Mouse (Mus musculus) hindbrain, embryonic 16.5 days (tissue): ENCODE data around the gene Apex1. TPM values are rescaled to one million over a fixed set of nuclear protein-coding genes. Genes with fewer than 3 reads are reported as not detected.
"Not testable (repeated sequence)": the region's sequence is repeated elsewhere in the genome, so short reads cannot be mapped to it uniquely, and the experiment has no call there.

Source experiments
- ATAC-seq: fragments of 200-750 bp; cut with Nextera tagmentation; 2 replicates; pipeline ENCODE4 v1.8.0; 2017; ENCODE audit warnings: moderate TSS enrichment, moderate library complexity
- H3K27ac ChIP-seq: fragments of 300-500 bp; sonication (generic); 2 replicates; pipeline ENCODE4 v1.5.1; 2014; ENCODE audit warnings: low read depth, mild to moderate bottlenecking, control low read depth, low read length, moderate library complexity
- H3K27me3 ChIP-seq: fragments of 300-500 bp; sonication (generic); replicated peaks from 2 replicates; pipeline ENCODE4 v1.6.1; 2014; ENCODE audit warnings: low read length; ENCODE audit not compliant: control insufficient read depth, insufficient read depth
- H3K36me3 ChIP-seq: fragments of 300-500 bp; sonication (generic); 2 replicates; pipeline ENCODE4 v1.6.1; 2014; ENCODE audit warnings: mild to moderate bottlenecking, low read length, moderate library complexity, mixed read lengths; ENCODE audit not compliant: control insufficient read depth, insufficient read depth
- H3K4me1 ChIP-seq: fragments of 300-500 bp; sonication (generic); 2 replicates; pipeline ENCODE4 v1.6.1; 2014; ENCODE audit warnings: low read depth, low read length; ENCODE audit not compliant: control insufficient read depth, insufficient read depth
- H3K4me2 ChIP-seq: fragments of 300-500 bp; sonication (generic); 2 replicates; pipeline ENCODE4 v1.6.1; 2014; ENCODE audit warnings: mild to moderate bottlenecking, low read length, control low read depth, moderate library complexity
- H3K4me3 ChIP-seq: fragments of 300-500 bp; sonication (generic); 2 replicates; pipeline ENCODE4 v1.5.1; 2014; ENCODE audit warnings: mild to moderate bottlenecking, low read length, control low read depth, moderate library complexity
- H3K9ac ChIP-seq: fragments of 300-500 bp; sonication (generic); 2 replicates; pipeline ENCODE4 v1.6.1; 2014; ENCODE audit warnings: low read depth, mild to moderate bottlenecking, control low read depth, low read length, moderate library complexity
- H3K9me3 ChIP-seq: fragments of 300-500 bp; sonication (generic); 2 replicates; pipeline ENCODE4 v1.6.1; 2014; ENCODE audit warnings: mild to moderate bottlenecking, low read length, moderate library complexity; ENCODE audit not compliant: control insufficient read depth
- WGBS: fragments of 180-500 bp; shearing (Covaris S2); extraction: QIAGEN DNeasy Blood & Tissue Kit; methylation state at CpG from one replicate; pipeline ENCODE4 v1.1.7; 2014; 5-methylcytosine and 5-hydroxymethylcytosine counted together
- polyA plus RNA-seq: library from polyadenylated mRNA; unstranded; fragments of >200 nt; fragmentation: Nextera tagmentation; extraction: Ambion mirVana; gene quantifications from 2 replicates; pipeline ENCODE4 v1.2.1, GENCODE M21; 2015

The Apex1 gene
- polyA plus RNA-seq, 1 experiment from 2014 or later: 158 TPM

DNA sequence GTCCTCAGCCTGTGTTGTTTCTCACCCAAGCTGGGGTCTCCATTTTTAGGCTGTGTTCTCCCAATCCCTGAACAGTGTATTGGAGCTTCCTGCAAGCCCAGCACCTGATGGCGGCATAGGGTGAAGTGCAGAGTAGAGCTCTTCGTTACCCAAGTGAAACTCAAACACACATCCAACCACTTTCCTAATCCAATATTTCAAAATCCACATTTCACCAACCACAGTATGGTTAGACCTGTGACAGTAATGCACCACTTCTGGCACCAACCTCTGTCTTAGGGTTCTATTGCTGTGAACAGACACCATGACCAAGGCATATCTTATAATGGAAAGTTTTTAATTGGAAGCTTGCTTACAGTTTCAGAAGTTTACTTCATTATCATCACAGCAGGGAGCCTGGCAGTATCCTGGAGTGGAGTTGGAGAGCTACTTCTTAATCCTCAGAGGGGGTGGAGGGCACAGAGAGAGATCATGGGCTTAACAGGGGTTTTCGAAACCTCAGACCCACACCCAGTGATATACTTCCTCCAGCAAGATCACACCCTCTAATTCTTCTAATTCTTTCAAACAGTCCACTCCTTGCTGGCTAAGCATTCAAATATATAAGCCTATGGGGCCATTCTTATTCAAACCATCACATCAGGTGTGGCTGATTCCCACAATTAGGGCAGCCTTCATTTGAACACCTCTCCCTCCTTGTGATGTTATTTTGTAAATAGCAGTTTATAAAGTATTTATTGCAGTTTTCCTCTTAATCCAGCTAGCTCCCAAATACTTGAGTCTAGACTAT, 13.5 kb downstream of the Apex1 start:
- Histone ChIP-seq H3K4me3 (no peak overlapping the region), H3K9me3 (no peaks in the 10 kb centered on the region), H3K4me2 (no peak overlapping the region), H3K27ac (no peak overlapping the region), H3K36me3 (no peaks in the 10 kb centered on the region), H3K9ac (no peak overlapping the region), H3K27me3 (no peaks in the 10 kb centered on the region), H3K4me1 (no peaks in the 10 kb centered on the region)
- ATAC-seq: no peak
- WGBS: 93% methylated on average over 3 of the region's 3 CpGs

DNA sequence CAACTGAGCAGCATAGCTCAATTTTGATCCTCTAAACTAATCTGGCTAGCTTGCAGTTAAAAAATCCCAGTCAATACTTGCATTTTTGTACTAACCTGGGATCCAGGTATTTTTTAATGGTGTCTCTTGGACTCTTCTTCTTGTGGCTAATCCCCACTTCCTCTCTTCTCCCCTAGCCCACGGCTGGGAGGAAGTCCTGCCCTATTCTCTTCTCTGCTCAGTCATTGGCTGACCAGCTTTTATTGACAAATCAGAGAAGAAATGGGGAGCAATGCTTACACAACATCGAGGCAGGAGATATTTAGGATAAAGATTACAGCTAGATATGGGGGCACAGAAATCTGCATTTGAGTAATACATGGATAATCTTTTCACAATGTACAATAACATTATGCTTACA, 14.2 kb downstream of the Apex1 start:
- Histone ChIP-seq H3K27ac (no peak overlapping the region), H3K4me1 (no peaks in the 10 kb centered on the region), H3K4me3 (no peak overlapping the region), H3K36me3 (no peaks in the 10 kb centered on the region), H3K9ac (no peak overlapping the region), H3K4me2 (no peak overlapping the region), H3K9me3 (no peaks in the 10 kb centered on the region), H3K27me3 (no peaks in the 10 kb centered on the region)
- WGBS: 52% methylated on average over 2 of the region's 2 CpGs
- no peak for ATAC-seq

GRCm38 (mm10) chr14:50943932-50944667, 19.3 kb downstream of the Apex1 start, which contains the start of gene Gm49342:
TSS of gene Gm49342 (plus strand) at chr14:50944517.
- Histone ChIP-seq H3K36me3 (no peaks in the 10 kb centered on the region), H3K4me2 (peak within 1 kb of the TSS; percentile 59)
- peak; percentile 99 for ATAC-seq

GRCm38 (mm10) chr14:50944668-50945033, 19.9 kb downstream of the Apex1 start:
- H3K4me2 ChIP-seq: peak overlapping the region; percentile 59
- not testable (repeated sequence) for H3K27me3 ChIP-seq, H3K9me3 ChIP-seq, H3K4me1 ChIP-seq, H3K36me3 ChIP-seq
- peak; percentile 97 for ATAC-seq
- 0% methylated on average over 15 of the region's 15 CpGs for WGBS
- peak overlapping the region; percentile 61 for H3K9ac ChIP-seq
- H3K27ac ChIP-seq: peak overlapping the region; percentile 79
- H3K4me3 ChIP-seq: peak overlapping the region; percentile 48

More at GRCm38 (mm10) chr14:50943932-50944667, 19.3 kb downstream of the Apex1 start, which contains the start of gene Gm49342:
- 16% methylated on average over 31 of the region's 31 CpGs for WGBS
- Histone ChIP-seq H3K4me3 (peak within 1 kb of the TSS; percentile 48), H3K27ac (peak within 1 kb of the TSS; percentile 79), H3K27me3 (no peaks in the 10 kb centered on the region), H3K9ac (peak within 1 kb of the TSS; percentile 61), H3K4me1 (no peaks in the 10 kb centered on the region), H3K9me3 (no peaks in the 10 kb centered on the region)

DNA sequence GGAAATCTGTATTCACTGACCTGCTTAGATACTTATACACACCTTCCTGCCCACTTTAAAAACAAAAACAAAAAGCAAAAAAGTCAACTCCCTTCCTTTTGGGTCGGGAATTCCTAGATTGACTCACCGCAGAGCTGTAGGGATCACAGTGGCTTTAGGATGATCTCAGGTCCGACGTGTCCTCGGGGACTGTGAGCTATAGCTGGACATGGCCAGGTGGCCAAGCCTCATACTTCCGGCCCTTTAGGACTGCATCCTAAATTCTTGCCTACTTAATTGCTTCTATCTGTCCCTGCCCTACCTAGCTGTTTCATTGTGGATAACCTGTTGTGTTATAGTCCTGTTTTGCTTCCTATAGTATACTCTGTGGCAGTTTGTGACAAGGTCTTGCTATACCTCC, 20.3 kb downstream of the Apex1 start:
- Histone ChIP-seq H3K4me2 (peak overlapping the region; percentile 59), H3K4me3 (peak overlapping the region; percentile 48), H3K27ac (peak overlapping the region; percentile 79), H3K9ac (peak overlapping the region; percentile 61)
- H3K27me3 ChIP-seq, H3K36me3 ChIP-seq, H3K4me1 ChIP-seq, H3K9me3 ChIP-seq, ATAC-seq: not testable (repeated sequence)
- WGBS: 13% methylated on average over 6 of the region's 6 CpGs

DNA sequence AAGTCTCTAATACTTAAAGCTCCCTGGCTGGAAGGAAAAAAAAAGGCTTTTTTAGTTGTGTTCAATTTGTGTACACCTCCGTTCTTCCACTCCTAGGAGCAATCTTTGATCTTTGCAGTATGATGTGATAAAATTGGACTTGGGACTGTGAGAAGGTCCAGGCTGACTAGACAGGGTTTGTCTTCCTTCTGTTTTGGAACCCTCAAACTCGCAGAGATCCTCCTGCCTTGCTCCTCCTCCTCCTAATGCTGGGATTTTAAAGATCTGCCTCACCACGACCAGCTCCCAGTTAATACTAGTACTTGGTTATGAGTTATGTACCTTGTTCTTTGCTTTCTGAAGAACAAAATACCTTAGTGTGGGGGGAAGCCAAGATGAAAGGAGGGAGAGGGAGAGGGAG, 20.8 kb downstream of the Apex1 start:
- H3K36me3 ChIP-seq, H3K9me3 ChIP-seq, H3K4me1 ChIP-seq, ATAC-seq, H3K27ac ChIP-seq, H3K27me3 ChIP-seq: not testable (repeated sequence)
- WGBS: 26% methylated on average over 3 of the region's 3 CpGs
- peak overlapping the region; percentile 48 for H3K4me3 ChIP-seq
- H3K4me2 ChIP-seq: peak overlapping the region; percentile 59
- peak overlapping the region; percentile 61 for H3K9ac ChIP-seq

DNA sequence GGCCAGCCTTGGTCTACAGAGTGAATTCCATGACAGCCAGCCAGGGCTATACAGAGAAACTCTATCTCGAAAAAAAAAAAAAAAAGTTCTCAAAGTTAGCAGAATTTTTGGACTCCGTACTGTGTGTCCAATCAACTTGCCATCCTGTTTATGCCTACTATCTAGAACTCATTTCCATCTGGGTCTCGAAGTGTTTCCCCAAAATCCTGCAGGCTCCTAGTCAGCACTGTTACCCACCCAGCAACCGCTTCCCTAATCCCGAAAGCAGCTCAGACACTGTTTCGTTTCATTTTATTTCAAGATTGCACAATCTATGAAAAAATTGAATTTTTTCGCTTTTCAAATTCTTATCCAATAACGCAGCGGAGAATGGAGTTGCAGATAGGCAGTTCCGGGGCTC, 30.7 kb downstream of the Apex1 start:
- no peak for ATAC-seq
- 90% methylated on average over 10 of the region's 10 CpGs for WGBS

DNA sequence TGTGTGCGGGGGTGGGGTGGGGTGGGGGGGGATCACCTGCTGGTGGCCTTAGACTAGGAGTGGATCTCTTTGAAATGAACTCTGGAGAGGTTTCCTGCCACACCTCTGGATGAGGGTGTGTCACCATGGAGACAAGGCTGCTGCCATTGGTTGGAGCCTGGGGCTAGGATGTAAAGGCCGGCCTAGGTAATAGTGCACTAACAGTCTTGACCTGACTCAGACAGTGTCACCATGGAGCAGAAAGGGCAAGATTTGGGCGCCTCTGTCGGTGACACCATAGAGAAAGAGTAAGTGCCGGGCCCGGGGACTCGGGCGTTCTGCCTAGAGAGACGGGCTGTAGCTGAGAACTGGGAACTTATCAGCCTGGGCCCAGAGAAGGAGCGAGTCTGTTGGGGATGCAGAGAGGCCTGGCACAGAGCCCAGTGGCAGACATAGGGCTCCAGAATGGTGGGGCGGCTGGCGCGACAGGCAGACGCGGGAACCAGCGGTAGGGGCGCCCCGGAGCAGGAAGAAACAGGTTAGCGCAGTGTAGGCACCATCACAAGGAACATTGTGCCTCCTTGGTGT, 31.3 kb downstream of the Apex1 start, which contains the start of gene Pnp2:
Gene Pnp2, plus strand, starts transcription at position 51 of the 567 bp plus-strand sequence.
- not testable (repeated sequence) for H3K27ac ChIP-seq, H3K27me3 ChIP-seq, H3K36me3 ChIP-seq, H3K4me1 ChIP-seq, H3K9me3 ChIP-seq
- ATAC-seq: peak; percentile 94
- H3K4me2 ChIP-seq: peak within 1 kb of the TSS; percentile 44
- WGBS: 9% methylated on average over 19 of the region's 19 CpGs
- H3K4me3 ChIP-seq: 0 out of 2 replicates have a peak within 1 kb of the TSS, but pooled peaks have one; percentile 11
- H3K9ac ChIP-seq: peak within 1 kb of the TSS; percentile 14; the same call in 1 of the 2 replicates

More for the DNA sequence above, 30.7 kb downstream of the Apex1 start:
- Histone ChIP-seq H3K4me2 (no peak overlapping the region), H3K27ac (no peak overlapping the region), H3K36me3 (0 out of 2 replicates have a peak, but pooled peaks cover 3% of the 10 kb centered on the region), H3K27me3 (no peaks in the 10 kb centered on the region), H3K4me1 (no peaks in the 10 kb centered on the region), H3K9me3 (no peaks in the 10 kb centered on the region), H3K4me3 (no peak overlapping the region), H3K9ac (no peak overlapping the region)

DNA sequence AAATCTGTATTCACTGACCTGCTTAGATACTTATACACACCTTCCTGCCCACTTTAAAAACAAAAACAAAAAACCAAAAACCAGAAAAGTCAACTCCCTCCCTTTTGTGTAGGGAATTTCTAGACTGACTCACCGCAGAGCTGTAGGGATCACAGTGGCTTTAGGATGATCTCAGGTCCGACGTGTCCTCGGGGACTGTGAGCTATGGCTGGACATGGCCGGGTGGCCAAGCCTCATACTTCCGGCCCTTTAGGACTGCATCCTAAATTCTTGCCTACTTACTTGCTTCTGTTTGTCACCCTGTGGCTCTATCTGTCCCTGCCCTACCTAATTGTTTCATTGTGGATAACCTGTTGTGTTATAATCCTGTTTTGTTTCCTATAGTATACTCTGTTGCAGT, 32.0 kb downstream of the Apex1 start:
- not testable (repeated sequence) for H3K9ac ChIP-seq, H3K27me3 ChIP-seq, H3K36me3 ChIP-seq, H3K4me1 ChIP-seq, H3K4me3 ChIP-seq, H3K4me2 ChIP-seq, H3K27ac ChIP-seq, H3K9me3 ChIP-seq, ATAC-seq
- 79% methylated on average over 6 of the region's 6 CpGs for WGBS
